Mouse (Mus musculus): ENCODE results near the gene Adal. TPM values are rescaled to one million over a fixed set of nuclear protein-coding genes. Genes with fewer than 3 reads are reported as not detected.

The Adal gene
- total and polyA plus RNA-seq, 3 experiments: 4.6 to 9.1 (median 8.6) TPM

DNA sequence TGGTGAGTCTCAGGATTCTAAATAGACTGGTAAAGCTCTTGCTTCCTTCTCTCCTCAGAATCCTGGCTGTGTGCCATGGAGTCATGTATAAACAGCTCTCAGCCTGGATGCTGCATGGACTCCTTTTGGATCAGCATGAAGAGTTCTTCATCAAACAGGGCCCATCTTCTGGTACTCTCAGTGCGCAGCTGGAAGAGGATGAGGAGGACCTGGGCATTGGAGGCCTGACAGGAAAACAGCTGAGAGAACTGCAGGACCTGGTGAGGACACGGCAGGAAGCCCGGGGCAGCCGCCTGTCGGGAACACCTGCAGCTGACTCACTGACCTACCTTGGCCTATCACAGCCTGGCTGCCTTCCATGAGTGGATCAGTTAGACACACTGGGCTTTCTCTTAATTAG, 43.2 kb downstream of the Adal start:
- WGBS: 84% methylated on average over 5 of the region's 5 CpGs
- Histone ChIP-seq H3K4me1 (ENCODE audit: control insufficient read depth, insufficient read depth, low read length) (no peaks in the 10 kb centered on the region), H3K79me2 (replicated peaks; ENCODE audit: control insufficient read depth, insufficient read depth, low read length) (no peaks in the 10 kb centered on the region), H3K9ac (ENCODE audit: low read depth, low read length) (no peak overlapping the region), H3K36me3 (ENCODE audit: control insufficient read depth, insufficient read depth, low read length) (peaks cover 3% of the 10 kb centered on the region; the same call in 1 of the 2 replicates), H3K27me3 (ENCODE audit: control insufficient read depth, insufficient read depth, low read length) (no peaks in the 10 kb centered on the region), H3K4me3 (no peak overlapping the region), H3K27ac (no peak overlapping the region)
- no peak for DNase-seq
- intact Hi-C loops (cut with DNase I): no loop called here
- no peak for TF ChIP-seq CTCF (IDR thresholded peaks at IDR 0.05)
- TF ChIP-seq POLR2A (IDR thresholded peaks at IDR 0.05; ENCODE audit: insufficient read depth, low read depth, low read length): no peak
- TF ChIP-seq EP300 (IDR thresholded peaks at IDR 0.05; ENCODE audit: insufficient read depth, low read depth, low read length): no peak

DNA sequence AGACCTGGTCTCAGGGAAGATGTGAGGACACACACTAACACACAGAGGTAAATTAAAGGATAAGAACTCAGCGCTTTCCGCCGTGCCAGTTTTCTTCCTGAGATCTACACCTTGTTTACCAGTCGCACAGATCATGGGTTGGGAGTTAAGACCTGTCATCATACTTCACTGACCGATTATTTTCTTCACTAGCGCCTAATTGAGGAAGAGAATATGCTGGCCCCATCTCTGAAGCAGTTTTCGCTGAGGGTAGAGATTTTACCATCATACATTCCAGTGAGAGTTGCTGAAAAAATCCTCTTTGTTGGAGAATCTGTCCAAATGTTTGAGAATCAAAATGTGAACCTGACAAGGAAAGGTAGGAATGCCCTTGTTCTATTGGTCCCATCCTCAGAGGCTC, 43.9 kb downstream of the Adal start:
- Histone ChIP-seq H3K9ac (ENCODE audit: low read depth, low read length) (no peak overlapping the region), H3K27ac (no peak overlapping the region), H3K4me1 (ENCODE audit: control insufficient read depth, insufficient read depth, low read length) (no peaks in the 10 kb centered on the region), H3K36me3 (ENCODE audit: control insufficient read depth, insufficient read depth, low read length) (peaks cover 2% of the 10 kb centered on the region; the same call in 1 of the 2 replicates), H3K4me3 (no peak overlapping the region), H3K27me3 (ENCODE audit: control insufficient read depth, insufficient read depth, low read length) (no peaks in the 10 kb centered on the region), H3K79me2 (replicated peaks; ENCODE audit: control insufficient read depth, insufficient read depth, low read length) (no peaks in the 10 kb centered on the region)
- no peak for DNase-seq
- intact Hi-C loops (cut with DNase I): no loop called here
- WGBS: 94% methylated on average over 7 of the region's 7 CpGs
- TF ChIP-seq POLR2A (IDR thresholded peaks at IDR 0.05; ENCODE audit: insufficient read depth, low read depth, low read length): no peak
- no peak for TF ChIP-seq CTCF (IDR thresholded peaks at IDR 0.05)
- TF ChIP-seq EP300 (IDR thresholded peaks at IDR 0.05; ENCODE audit: insufficient read depth, low read depth, low read length): no peak

DNA sequence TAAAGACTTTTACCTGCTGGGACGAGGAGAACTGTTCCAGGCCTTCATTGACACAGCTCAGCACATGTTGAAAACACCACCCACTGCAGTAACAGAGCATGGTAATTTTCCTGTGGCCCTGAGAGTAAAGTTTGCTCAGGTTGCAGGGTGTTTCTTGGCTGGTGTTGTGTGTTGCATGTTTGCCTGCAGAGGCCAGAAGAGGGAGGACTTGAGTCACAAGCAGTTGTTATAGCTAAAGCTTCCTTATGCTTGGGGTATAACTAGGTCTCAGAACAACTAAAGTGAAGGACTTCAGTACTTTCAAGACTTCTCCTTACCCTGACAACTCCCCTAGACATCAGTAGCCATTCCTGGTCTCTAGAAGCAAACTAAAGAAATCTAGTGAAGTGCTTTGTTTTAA, 48.3 kb downstream of the Adal start:
- Histone ChIP-seq H3K27ac (no peak overlapping the region), H3K79me2 (replicated peaks; ENCODE audit: control insufficient read depth, insufficient read depth, low read length) (no peaks in the 10 kb centered on the region), H3K4me1 (ENCODE audit: control insufficient read depth, insufficient read depth, low read length) (no peaks in the 10 kb centered on the region; the same call in 1 of the 2 replicates), H3K9ac (ENCODE audit: low read depth, low read length) (no peak overlapping the region), H3K36me3 (ENCODE audit: control insufficient read depth, insufficient read depth, low read length) (peaks cover 7% of the 10 kb centered on the region), H3K27me3 (ENCODE audit: control insufficient read depth, insufficient read depth, low read length) (no peaks in the 10 kb centered on the region), H3K4me3 (no peak overlapping the region)
- intact Hi-C loops (cut with DNase I): loop anchor here (5.0 kb wide), 1 partner anchor 169 kb away; the partner anchor contains the start of genes Ckmt1 and Ppip5k1
- TF ChIP-seq CTCF (IDR thresholded peaks at IDR 0.05) (peak; percentile 40), POLR2A (IDR thresholded peaks at IDR 0.05; ENCODE audit: insufficient read depth, low read depth, low read length) (no peak)
- WGBS: 87% methylated on average over 1 of the region's 1 CpGs
- no peak for DNase-seq

DNA sequence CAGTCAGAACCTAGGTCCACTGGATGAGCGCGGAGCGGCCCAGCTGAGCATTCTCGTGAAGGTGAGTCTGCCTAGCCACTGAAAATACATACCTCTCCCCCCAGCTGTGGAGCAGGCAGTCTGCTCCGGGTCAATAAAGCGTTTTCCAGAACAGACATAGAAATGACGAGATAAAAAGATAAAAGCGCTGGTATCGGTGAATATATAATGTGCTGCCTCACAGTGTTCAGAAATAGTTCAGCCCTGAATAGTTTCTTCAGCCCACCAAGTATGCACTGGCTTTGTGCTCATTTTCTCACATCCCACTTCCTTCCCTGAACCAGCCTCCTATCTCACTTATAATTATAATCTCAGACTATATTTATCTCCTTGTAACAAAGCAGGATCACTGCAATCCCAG, 55.2 kb downstream of the Adal start:
- Histone ChIP-seq H3K4me1 (ENCODE audit: control insufficient read depth, insufficient read depth, low read length) (no peaks in the 10 kb centered on the region; the same call in 1 of the 2 replicates), H3K27ac (no peak overlapping the region), H3K9ac (ENCODE audit: low read depth, low read length) (no peak overlapping the region), H3K4me3 (no peak overlapping the region), H3K27me3 (ENCODE audit: control insufficient read depth, insufficient read depth, low read length) (no peaks in the 10 kb centered on the region), H3K36me3 (ENCODE audit: control insufficient read depth, insufficient read depth, low read length) (peaks cover 14% of the 10 kb centered on the region), H3K79me2 (replicated peaks; ENCODE audit: control insufficient read depth, insufficient read depth, low read length) (no peaks in the 10 kb centered on the region)
- no peak for TF ChIP-seq CTCF (IDR thresholded peaks at IDR 0.05)
- TF ChIP-seq POLR2A (IDR thresholded peaks at IDR 0.05; ENCODE audit: insufficient read depth, low read depth, low read length): no peak
- no peak for TF ChIP-seq EP300 (IDR thresholded peaks at IDR 0.05; ENCODE audit: insufficient read depth, low read depth, low read length)
- DNase-seq: no peak
- 86% methylated on average over 9 of the region's 9 CpGs for WGBS
- intact Hi-C loops (cut with DNase I): no loop called here

DNA sequence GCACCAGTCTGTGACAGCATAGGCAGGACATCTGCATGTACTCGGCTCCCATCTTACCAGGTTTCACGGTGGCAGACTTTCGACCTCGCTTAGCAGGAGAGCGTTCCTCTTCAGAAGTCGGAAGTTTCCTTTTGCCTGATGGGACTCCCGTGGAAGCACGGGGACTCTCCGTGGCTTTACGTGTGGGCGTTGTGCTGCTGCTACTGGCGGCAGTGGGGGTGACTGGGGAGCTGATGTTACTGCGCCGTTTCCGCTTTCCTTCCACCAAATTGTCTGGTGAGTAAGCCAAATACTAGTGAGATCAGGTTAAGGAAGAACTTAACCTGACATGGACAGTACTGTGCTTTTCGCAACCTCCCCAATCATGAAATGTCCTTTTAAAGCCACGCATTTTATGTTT, 64.0 kb downstream of the Adal start:
- 92% methylated on average over 17 of the region's 17 CpGs for WGBS
- Histone ChIP-seq H3K9ac (ENCODE audit: low read depth, low read length) (no peak overlapping the region), H3K36me3 (ENCODE audit: control insufficient read depth, insufficient read depth, low read length) (no peaks in the 10 kb centered on the region; the same call in 1 of the 2 replicates), H3K4me1 (ENCODE audit: control insufficient read depth, insufficient read depth, low read length) (no peaks in the 10 kb centered on the region), H3K79me2 (replicated peaks; ENCODE audit: control insufficient read depth, insufficient read depth, low read length) (no peaks in the 10 kb centered on the region), H3K27ac (no peak overlapping the region), H3K27me3 (ENCODE audit: control insufficient read depth, insufficient read depth, low read length) (no peaks in the 10 kb centered on the region), H3K4me3 (no peak overlapping the region)
- no peak for DNase-seq
- TF ChIP-seq EP300 (IDR thresholded peaks at IDR 0.05; ENCODE audit: insufficient read depth, low read depth, low read length): no peak
- TF ChIP-seq CTCF (IDR thresholded peaks at IDR 0.05): no peak
- TF ChIP-seq POLR2A (IDR thresholded peaks at IDR 0.05; ENCODE audit: insufficient read depth, low read depth, low read length): no peak
- intact Hi-C loops (cut with DNase I): no loop called here

Other genes with a start within 250 kb of the Adal start
- gene Ubr1, start 169.7 kb upstream of the Adal start, total RNA-seq (2021): 10 to 100 TPM; 20.2 to 20.3 TPM
- gene Ubr1, start 169.7 kb upstream of the Adal start, polyA plus RNA-seq (2012; rRNA removed): 18.1 and 28.8 TPM in 2 replicates
- gene Tmem62, start 163.4 kb upstream of the Adal start, total RNA-seq (2021): 1 to 10 TPM; 3.1 to 3.6 TPM
- gene Tmem62, start 163.4 kb upstream of the Adal start, polyA plus RNA-seq (2012; rRNA removed): 5.1 and 8.2 TPM in 2 replicates
- 10 to 100 TPM; 27.8 to 44.4 TPM for gene Ccndbp1, start 132.0 kb upstream of the Adal start, total RNA-seq (2021)
- gene Ccndbp1, start 132.0 kb upstream of the Adal start, polyA plus RNA-seq (2012; rRNA removed): 29.7 and 37.6 TPM in 2 replicates
- under 1 TPM in 1 of 2 experiments, not detected in 1; 0.09 TPM for gene Epb42, start 103.4 kb upstream of the Adal start, total RNA-seq (2021)
- gene Epb42, start 103.4 kb upstream of the Adal start, polyA plus RNA-seq (2012; rRNA removed): 0.12 and 0.41 TPM in 2 replicates
- gene Tgm5, start 54.6 kb upstream of the Adal start, total RNA-seq (2021): not detected
- gene Tgm5, start 54.6 kb upstream of the Adal start, polyA plus RNA-seq (2012; rRNA removed): 0.04 TPM in 1 of 2 replicates, not detected in the other
- gene Tgm7, start 30.6 kb upstream of the Adal start, total RNA-seq (2021): not detected
- gene Tgm7, start 30.6 kb upstream of the Adal start, polyA plus RNA-seq (2012; rRNA removed): 0.04 TPM in 1 of 2 replicates, not detected in the other
- gene Lcmt2, start 225 bp downstream of the Adal start, total RNA-seq (2021): 10 to 100 TPM; 10.8 to 11.5 TPM
- 6.2 and 9.9 TPM in 2 replicates for gene Lcmt2, start 225 bp downstream of the Adal start, polyA plus RNA-seq (2012; rRNA removed)
- 10 to 100 TPM; 13.7 to 14.3 TPM for gene Tubgcp4, start 30.2 kb downstream of the Adal start, total RNA-seq (2021)
- gene Tubgcp4, start 30.2 kb downstream of the Adal start, polyA plus RNA-seq (2012; rRNA removed): 18.5 and 22.8 TPM in 2 replicates
- 1 to 10 TPM; 5.2 to 6.4 TPM for gene Zscan29, start 30.7 kb downstream of the Adal start, total RNA-seq (2021)
- 2.0 and 2.3 TPM in 2 replicates for gene Zscan29, start 30.7 kb downstream of the Adal start, polyA plus RNA-seq (2012; rRNA removed)
- gene Trp53bp1, start 131.0 kb downstream of the Adal start, total RNA-seq (2021): 10 to 100 TPM; 28.3 to 29.4 TPM
- 13.0 and 25.6 TPM in 2 replicates for gene Trp53bp1, start 131.0 kb downstream of the Adal start, polyA plus RNA-seq (2012; rRNA removed)
- 1 to 10 TPM; 4.4 to 5.8 TPM for gene Map1a, start 149.2 kb downstream of the Adal start, total RNA-seq (2021)
- 3.1 and 4.3 TPM in 2 replicates for gene Map1a, start 149.2 kb downstream of the Adal start, polyA plus RNA-seq (2012; rRNA removed)
- 10 to 100 TPM; 85.1 to 93.6 TPM for gene Ppip5k1, start 215.0 kb downstream of the Adal start, total RNA-seq (2021)
- gene Ppip5k1, start 215.0 kb downstream of the Adal start, polyA plus RNA-seq (2012; rRNA removed): 44.3 and 65.0 TPM in 2 replicates
- gene Ckmt1, start 217.3 kb downstream of the Adal start, total RNA-seq (2021): 1 to 10 TPM; 1.0 to 2.1 TPM
- 4.7 and 5.3 TPM in 2 replicates for gene Ckmt1, start 217.3 kb downstream of the Adal start, polyA plus RNA-seq (2012; rRNA removed)
- not detected for gene Strc, start 246.7 kb downstream of the Adal start, total RNA-seq (2021)
- gene Strc, start 246.7 kb downstream of the Adal start, polyA plus RNA-seq (2012; rRNA removed): 0.09 and 0.10 TPM in 2 replicates

Data from heart, adult 2 months (tissue).